Mouse (Mus musculus): Measurements from ENCODE around the gene Cnnm4.
A peak's percentile ranks its signal among the peaks of the same experiment; 100 is the strongest.

Gene Cnnm4

DNA sequence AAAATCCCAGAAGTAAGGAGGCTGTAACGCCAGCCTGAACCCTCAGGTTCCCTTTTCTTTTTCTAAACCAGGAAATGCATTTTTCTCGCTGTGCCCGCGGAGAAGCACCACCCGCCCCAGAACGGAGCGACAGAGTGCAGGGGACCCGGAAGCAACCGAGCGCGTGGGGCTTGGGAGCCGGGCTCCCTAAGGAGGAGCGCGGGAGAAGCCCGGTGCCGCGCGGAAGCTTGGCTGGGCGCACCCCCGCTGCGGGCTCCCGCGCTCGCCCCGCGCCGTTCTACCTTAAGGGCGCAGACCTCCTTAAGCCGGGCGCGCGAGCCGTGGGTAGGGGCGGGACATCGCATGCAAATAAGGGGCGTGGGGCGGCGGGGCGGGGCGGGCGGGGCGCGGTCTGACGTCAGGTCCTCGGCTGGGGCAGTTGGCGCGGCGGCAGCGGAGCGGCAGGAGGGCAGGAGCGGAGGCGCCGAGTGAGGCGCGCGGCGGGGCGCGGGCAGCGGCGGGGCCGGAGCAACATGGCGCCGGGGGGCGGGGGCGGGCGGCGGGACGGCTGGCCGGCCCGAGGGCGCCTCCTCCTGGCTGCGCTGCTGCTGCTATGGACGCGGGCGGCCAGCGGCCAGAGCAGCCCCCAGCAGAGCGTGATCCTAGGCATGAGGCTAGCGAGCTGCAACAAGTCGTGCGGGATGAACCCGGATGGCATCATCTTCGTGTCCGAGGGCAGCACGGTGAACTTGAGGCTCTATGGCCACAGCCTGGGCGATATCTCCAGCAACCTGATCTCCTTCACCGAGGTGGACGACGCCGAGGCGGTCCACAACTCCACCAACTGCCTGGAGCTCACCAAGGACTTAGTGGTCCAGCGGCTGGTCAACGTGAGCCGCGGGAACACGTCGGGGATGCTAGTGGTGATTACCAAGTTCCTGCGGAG lies at the start of gene Cnnm4:
Gene Cnnm4, plus strand, starts transcription at position 440 of the 925 bp plus-strand sequence.
- DNase-seq (ENCODE audit: low spot score): peak; percentile 70

DNA sequence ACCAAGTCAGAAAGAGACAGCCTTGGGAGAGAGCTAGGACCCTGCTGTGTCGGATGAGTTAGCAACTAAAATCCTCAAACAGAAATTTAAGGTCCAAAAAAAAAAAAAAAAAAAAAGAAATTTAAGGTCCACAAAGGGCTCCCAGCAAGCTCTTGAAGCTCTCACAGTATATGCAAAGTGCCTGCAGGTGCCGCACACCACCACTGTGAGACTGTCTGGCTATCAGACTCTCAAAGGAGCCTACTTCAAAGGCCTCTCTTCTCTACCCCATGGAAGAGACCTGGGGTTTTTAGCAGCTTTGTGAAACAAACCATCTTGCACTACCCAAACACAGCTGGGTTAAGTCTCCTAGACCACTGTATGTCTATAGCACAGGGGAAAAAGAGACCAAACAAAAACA lies 41.9 kb upstream of the Cnnm4 start:
- no peak for DNase-seq (ENCODE audit: low spot score)

DNA sequence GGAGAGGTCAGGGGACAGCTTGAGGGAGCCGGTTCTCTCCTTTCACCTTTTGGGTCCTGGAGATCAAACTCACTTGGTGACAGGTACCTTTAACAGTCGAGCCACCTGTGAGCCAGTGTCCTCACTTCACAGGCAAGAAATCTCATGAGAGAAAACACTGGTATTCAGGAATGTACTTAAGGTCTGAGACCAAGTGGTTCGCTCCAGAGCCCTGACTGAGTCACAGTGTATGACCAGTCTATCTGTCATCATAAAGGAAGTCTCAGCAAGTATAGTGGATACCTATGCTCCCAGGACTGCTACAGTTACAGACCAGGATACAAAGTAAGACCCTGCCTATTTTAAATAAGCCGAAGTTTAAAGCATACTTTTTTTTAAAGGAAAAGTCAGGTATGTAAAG lies 38.4 kb upstream of the Cnnm4 start:
- DNase-seq (ENCODE audit: low spot score): no peak

- no peak for DNase-seq (ENCODE audit: low spot score)
Measured at GRCm38 (mm10) chr1:36433616-36434015, 37.8 kb upstream of the Cnnm4 start.

- DNase-seq (ENCODE audit: low spot score): no peak
Measured at GRCm38 (mm10) chr1:36435071-36435470, 36.3 kb upstream of the Cnnm4 start.

DNA sequence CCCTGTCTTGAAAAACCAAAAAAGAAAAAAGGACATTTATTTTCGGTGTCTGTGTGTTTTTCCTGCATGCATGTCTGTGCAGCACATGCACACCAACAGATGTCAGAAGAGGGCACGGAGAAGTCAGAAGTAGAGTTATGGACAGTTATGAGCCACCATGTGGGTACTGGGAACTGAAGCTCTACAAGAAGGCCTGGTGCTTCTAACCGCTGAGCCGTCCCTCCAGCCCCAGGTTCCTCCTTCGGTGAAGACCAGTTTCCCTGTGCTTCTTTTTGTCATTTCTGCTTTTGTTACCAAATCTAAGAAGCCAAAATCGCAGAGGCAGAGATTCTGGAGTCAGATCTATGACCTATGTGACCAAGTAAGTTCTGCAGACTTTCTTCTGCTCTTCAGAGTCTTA lies 34.9 kb upstream of the Cnnm4 start:
- no peak for DNase-seq (ENCODE audit: low spot score)

DNA sequence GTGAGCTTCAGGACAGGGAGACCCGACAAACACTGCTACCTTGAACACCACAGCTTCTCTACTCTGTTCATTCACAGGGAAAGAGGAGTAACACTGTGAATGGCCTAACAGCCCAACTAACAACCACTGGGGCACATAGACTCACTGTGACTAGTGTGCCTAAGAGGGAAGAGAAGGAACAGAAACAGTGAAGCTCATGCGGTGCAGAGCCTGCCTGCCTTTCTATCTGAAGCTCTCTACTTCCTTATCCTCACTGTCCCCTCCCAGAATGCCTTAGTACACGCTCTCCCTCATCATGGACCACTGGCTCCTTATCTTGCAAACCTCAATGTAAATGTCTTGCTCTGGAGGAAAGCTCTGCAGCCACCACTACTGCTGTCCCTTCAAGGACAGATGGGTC lies 34.2 kb upstream of the Cnnm4 start:
- DNase-seq (ENCODE audit: low spot score): no peak

- peak; percentile 62 for DNase-seq (ENCODE audit: low spot score)
Measured at GRCm38 (mm10) chr1:36441101-36441500, 30.3 kb upstream of the Cnnm4 start.

DNA sequence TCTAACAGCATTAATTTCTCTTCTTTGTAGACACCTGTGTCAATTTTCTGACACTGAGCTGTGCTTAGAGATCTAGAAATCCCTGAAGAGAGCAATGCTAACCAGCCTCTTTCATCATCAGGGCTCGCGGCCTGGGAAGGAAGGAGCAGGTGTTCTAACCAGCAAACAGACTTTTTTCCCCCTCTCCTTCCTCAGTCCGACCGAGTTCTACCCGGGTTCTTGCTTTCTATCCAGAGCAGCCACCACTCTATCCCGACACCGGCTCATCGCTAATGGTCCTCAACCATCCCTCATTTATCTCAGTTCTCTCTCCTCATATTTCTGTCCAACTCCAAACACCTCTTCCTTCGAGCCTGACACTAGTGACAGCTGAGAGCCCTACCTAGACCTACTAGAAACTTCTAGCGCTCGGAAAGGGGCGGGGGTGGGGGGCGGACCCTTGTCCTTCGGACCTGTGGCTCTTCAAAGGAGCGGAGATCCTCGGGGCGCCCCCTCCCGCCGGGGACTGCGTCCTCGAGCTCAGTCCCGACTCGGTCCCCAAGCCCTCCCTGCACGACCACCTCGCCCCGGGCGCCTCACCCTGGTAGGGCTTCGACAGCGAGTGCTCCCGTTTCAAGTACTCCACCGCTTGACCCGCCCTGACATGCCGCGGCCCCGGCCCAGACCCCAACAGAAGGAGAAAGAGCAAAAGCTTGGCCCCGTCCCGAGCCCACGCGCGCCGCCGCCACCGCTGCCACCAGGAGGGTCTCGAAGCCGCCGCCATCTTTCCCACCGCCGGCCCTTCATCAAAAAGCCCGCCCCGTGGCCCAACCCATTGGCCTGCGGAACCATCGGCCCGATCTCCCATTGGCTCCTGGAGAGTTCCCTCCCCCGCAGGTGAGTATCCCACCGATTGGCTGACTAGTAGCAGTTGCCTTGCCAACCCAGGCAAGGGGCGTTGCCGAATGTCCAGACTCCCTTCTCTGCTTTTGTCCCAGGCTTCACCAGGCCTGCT lies 26.7 kb upstream of the Cnnm4 start, which contains the start of gene Lman2l:
Gene Lman2l, minus strand, starts transcription at position 801 of the 994 bp plus-strand sequence.
- DNase-seq (ENCODE audit: low spot score): peak; percentile 97

DNA sequence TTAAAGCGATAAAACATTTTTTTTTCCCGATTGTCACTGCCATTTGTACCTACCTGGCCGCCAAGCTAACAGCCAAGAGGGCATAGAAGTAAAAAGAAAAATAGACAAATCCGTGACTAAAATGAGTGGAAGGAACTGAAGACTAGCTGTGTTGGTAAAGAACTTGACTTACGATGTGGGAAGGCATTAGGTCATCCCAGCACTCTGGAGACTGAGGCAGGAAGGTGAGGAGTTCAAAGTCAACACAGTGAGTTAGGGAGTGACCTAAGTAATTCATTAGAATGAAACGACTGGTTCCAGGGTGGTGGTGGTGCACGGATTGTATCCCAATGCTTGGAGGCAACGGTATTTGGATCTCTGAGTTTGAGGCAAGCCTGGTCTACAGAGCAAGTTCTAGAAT lies 25.9 kb upstream of the Cnnm4 start:
- no peak for DNase-seq (ENCODE audit: low spot score)

- DNase-seq (ENCODE audit: low spot score): no peak
Measured at GRCm38 (mm10) chr1:36446106-36446824, 25.2 kb upstream of the Cnnm4 start.

DNA sequence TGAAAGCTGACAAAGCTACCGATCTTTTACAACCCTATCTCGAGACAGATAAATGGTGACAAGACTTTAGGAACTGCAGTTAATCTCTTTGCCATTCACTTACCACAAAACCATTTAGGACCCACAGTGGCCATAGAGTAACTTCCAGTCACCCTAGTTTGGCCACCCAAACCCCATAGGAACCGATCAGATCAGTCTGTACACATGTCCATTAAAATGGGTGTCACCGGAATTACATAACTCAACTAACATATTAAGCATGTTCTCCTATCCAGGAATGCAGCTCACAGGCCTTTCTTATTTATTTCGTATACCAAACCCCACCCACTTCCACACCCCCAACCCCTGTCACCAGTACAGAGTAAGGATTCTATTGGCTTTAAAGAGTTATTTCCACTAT lies 24.6 kb upstream of the Cnnm4 start:
- no peak for DNase-seq (ENCODE audit: low spot score)

GRCm38 (mm10) chr1:36454055-36454815 lies 17.2 kb upstream of the Cnnm4 start:
- DNase-seq (ENCODE audit: low spot score): no peak

DNA sequence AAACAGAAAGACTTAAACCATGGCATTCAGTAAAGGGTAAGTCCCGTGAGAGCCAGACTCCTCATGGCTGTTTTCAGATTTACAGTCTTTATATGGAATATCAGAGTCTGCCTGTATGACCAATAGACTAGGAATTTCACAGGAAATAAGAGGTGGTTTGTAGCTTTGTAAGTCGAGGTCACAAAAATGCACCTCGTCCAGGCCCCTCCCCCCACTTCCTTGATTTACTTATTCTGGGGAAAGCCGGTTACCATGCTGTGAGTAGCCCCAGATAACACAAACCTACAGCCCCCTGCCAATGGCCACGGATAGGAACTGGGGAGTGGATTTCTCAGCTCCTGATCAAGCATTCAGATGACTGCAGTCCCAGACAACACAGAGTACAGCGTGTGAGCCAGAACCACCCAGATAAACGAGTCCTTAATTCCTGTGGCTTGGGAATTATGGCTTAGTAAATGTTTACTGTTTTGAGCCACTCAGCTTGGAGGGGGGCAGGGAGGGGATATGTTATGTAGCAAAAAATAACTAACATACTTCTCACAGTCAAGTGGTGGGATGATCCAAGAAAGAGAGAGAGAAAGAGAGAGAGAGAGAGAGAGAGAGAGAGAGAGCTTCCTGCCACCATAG lies 13.9 kb upstream of the Cnnm4 start:
- no peak for DNase-seq (ENCODE audit: low spot score)

- no peak for DNase-seq (ENCODE audit: low spot score)
Measured at GRCm38 (mm10) chr1:36458169-36458568, 13.3 kb upstream of the Cnnm4 start.

- DNase-seq (ENCODE audit: low spot score): no peak
Measured at GRCm38 (mm10) chr1:36461829-36462228, 9.6 kb upstream of the Cnnm4 start.

DNA sequence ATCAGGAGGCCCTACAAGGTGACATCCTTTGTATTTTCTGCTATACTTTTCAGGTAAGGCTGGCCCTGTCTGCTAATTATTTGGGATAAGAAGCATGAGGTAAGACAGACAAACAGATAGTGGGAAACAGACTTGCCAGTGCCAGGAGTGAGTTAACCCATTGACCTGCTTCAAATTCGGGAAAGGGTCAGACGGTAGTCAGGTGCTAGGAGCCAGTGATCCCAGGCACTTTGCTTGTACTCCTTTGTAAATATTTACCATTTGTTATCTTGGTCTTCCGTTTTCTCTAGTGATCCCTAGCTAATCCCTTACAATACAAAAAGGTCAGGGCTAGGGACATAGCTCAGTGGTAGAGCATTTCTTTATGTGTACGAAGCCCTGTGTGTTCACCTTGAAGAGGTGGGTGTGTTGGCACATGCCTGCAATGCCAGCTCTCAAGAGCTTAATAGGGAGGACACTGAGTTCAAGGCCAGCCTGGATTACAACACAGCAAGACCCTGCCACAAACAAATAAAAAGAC lies 5.7 kb upstream of the Cnnm4 start:
- no peak for DNase-seq (ENCODE audit: low spot score)

DNA sequence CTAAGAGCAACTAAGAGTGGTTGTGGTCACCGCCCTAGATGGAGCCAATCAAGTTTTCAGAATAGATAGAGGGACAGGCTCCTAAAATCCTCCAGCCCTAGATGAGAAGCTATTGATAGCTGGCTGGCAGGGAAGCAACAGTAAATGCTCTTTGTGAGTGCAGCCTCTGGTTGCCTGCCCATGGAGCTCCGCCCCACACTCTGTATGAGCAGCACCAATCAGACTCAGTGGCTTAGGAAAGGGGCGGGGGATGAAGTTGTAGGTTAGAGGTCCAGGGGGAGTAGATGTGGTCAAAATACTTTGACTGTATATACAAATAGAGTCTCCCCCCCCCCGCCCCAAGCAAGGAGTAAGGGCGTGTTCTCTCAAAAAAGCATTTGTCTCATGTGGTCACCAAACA lies 4.0 kb upstream of the Cnnm4 start:
- no peak for DNase-seq (ENCODE audit: low spot score)

DNA sequence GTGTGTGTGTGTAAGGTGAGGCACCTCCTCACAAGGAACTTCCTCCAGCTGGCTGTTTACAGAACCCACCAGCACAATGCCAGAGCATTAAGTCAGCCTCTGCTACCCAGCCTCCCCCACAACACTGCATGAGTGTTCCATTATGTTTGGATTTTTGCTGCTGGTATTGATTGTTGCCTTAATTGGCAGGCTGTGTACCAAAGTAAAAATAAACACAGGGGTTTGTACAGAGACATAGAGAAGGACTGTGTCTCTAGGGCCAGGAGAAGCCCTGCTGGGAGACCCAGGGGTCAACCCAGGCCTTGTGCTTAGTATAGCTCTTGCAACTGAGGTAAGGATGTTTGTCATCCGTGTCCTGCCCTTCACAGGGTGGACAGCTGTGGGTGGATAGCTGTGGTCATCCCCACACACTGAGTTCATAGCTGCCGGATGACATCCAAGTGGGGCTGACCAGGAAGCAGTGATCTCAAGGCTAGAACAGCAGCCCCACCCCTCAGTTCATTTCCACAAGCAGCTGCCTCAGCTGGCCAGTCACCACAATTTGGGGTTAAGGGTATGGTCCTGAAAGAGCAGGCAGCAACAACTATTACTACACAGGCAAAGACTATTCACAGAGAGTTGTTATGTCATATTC lies 1.5 kb upstream of the Cnnm4 start:
- DNase-seq (ENCODE audit: low spot score): no peak

GRCm38 (mm10) chr1:36472106-36472440 lies 653 bp downstream of the Cnnm4 start:
- no peak for DNase-seq (ENCODE audit: low spot score)
